Comparison of ENCODE assay signal across 20 mouse cellular contexts in genomic region chr17:28088718-28089117, GRCm38 (mm10). TPM values are rescaled to one million over a fixed set of nuclear protein-coding genes. Genes with fewer than 3 reads are reported as not detected.
"Had no signal": no experiment of that assay in that cellular context is flagged by ENCODE, and none has a peak within 500 bp of the region (broad histone marks: within the 10 kb centered on the region; RNA-seq: fewer than 3 reads in every experiment).

No protein-coding gene starts in this region.

- H3K4me3 ChIP-seq: kidney, embryonic 15.5 days; left cerebral cortex, adult 2 months; limb, embryonic 12.5 days; limb, embryonic 15.5 days; midbrain, embryonic 13.5 days; stomach, embryonic 15.5 days had no signal

- H3K4me2 ChIP-seq: kidney, embryonic 15.5 days; limb, embryonic 12.5 days; limb, embryonic 15.5 days; liver, embryonic 11.5 days; lung, embryonic 14.5 days; midbrain, embryonic 13.5 days; stomach, embryonic 15.5 days had no signal

- DNase-seq: kidney, postnatal 10 days; kidney, postnatal 36 days; layer of hippocampus, postnatal 36 days; liver, postnatal 0 days; lung, embryonic 14.5 days; right cerebral cortex, adult 18-20 months; right cerebral cortex, postnatal 14 days; spleen, adult 18-20 months; thymus, postnatal 25 days had no signal

- H3K9me3 ChIP-seq: kidney, embryonic 15.5 days; limb, embryonic 15.5 days; stomach, embryonic 15.5 days had no signal

- ATAC-seq: liver, postnatal 0 days; lung, postnatal 0 days; midbrain, embryonic 13.5 days had no signal

- H3K9ac ChIP-seq: kidney, embryonic 15.5 days; limb, embryonic 12.5 days; limb, embryonic 15.5 days; liver, embryonic 14.5 days; liver, postnatal 0 days; lung, embryonic 14.5 days; midbrain, embryonic 13.5 days; stomach, embryonic 15.5 days had no signal

- H3K36me3 ChIP-seq: kidney, embryonic 15.5 days; limb, embryonic 12.5 days; limb, embryonic 15.5 days; midbrain, embryonic 13.5 days; stomach, embryonic 15.5 days had no signal

- H3K27me3 ChIP-seq: midbrain, embryonic 13.5 days; stomach, embryonic 15.5 days had no signal

- H3K27ac ChIP-seq: left cerebral cortex, adult 2 months; limb, embryonic 12.5 days; limb, embryonic 15.5 days; liver, embryonic 14.5 days; macrophage; midbrain, embryonic 13.5 days; stomach, embryonic 15.5 days had no signal

RNA-seq across cellular contexts. Expression of gene Tcp11, which starts 8.3 kb away (rescaled TPM):
- polyA plus RNA-seq: macrophage had no signal

RNA-seq across cellular contexts. Expression of gene Scube3, which starts 53.2 kb away (rescaled TPM):
- total RNA-seq: megakaryocyte, adult 5-6 weeks had no signal
